Mouse (Mus musculus): ENCODE results near the gene Rnf166.

- TF ChIP-seq CTCF (IDR thresholded peaks at IDR 0.05; ENCODE audit: borderline replicate concordance, insufficient read depth, low read depth, low read length) (no peak), POLR2A (IDR thresholded peaks at IDR 0.05; ENCODE audit: borderline replicate concordance, insufficient read depth, low read length) (no peak)
These were observed 5.2 kb downstream of the Rnf166 start for GRCm38 (mm10) chr8:122470691-122471090.

Measured in cerebellum, adult 2 months (tissue).